Mouse (Mus musculus): ENCODE measurements around the gene Tigd2. TPM values are rescaled to one million over a fixed set of nuclear protein-coding genes. Genes with fewer than 3 reads are reported as not detected.

Gene Tigd2
- total RNA-seq, 2 experiments from 2014 or later, result 15.2 to 15.9 TPM

GRCm38 (mm10) chr6:59195849-59196635 lies 12.6 kb upstream of the Tigd2 start:
- TF ChIP-seq CTCF (conservative IDR thresholded peaks at IDR 0.05), result no peak
- no peak overlapping the region for H3K4me3 ChIP-seq
- DNase-seq (ENCODE audit: low spot score in 2 of 2), result no peak
- no peak overlapping the region for H3K27ac ChIP-seq

GRCm38 (mm10) chr6:59196746-59197145 lies 11.9 kb upstream of the Tigd2 start:
- DNase-seq (ENCODE audit: low spot score in 2 of 2), result no peak
- Histone ChIP-seq H3K4me3 (no peak overlapping the region), H3K27ac (no peak overlapping the region)
- TF ChIP-seq CTCF (conservative IDR thresholded peaks at IDR 0.05), result no peak

GRCm38 (mm10) chr6:59198356-59198755 lies 10.3 kb upstream of the Tigd2 start:
- no peak for DNase-seq (ENCODE audit: low spot score in 2 of 2)
- no peak for TF ChIP-seq CTCF (conservative IDR thresholded peaks at IDR 0.05)
- Histone ChIP-seq H3K27ac (no peak overlapping the region), H3K4me3 (no peak overlapping the region)

GRCm38 (mm10) chr6:59199021-59199420 lies 9.6 kb upstream of the Tigd2 start:
- no peak for DNase-seq (ENCODE audit: low spot score in 2 of 2)
- no peak for TF ChIP-seq CTCF (conservative IDR thresholded peaks at IDR 0.05)
- Histone ChIP-seq H3K4me3 (no peak overlapping the region), H3K27ac (no peak overlapping the region)

- no peak for DNase-seq (ENCODE audit: low spot score in 2 of 2)
- no peak overlapping the region for H3K27ac ChIP-seq
- no peak for TF ChIP-seq CTCF (conservative IDR thresholded peaks at IDR 0.05)
These were observed 1.1 kb upstream of the Tigd2 start for GRCm38 (mm10) chr6:59207561-59207960.

GRCm38 (mm10) chr6:59209299-59209707 lies 633 bp downstream of the Tigd2 start:
- peak; percentile 32 to 44 for DNase-seq (ENCODE audit: low spot score in 2 of 2)

More at GRCm38 (mm10) chr6:59207561-59207960, 1.1 kb upstream of the Tigd2 start:
- H3K4me3 ChIP-seq, result no peak overlapping the region

GRCm38 (mm10) chr6:59233191-59233590 lies 24.5 kb downstream of the Tigd2 start:
- Histone ChIP-seq H3K27ac (no peak overlapping the region), H3K4me3 (no peak overlapping the region)
- TF ChIP-seq CTCF (conservative IDR thresholded peaks at IDR 0.05), result no peak
- no peak for DNase-seq (ENCODE audit: low spot score in 2 of 2)

More at GRCm38 (mm10) chr6:59209299-59209707, 633 bp downstream of the Tigd2 start:
- Histone ChIP-seq H3K27ac (peak overlapping the region; percentile 96), H3K4me3 (peak overlapping the region; percentile 100)
- peak; percentile 63 for TF ChIP-seq CTCF (conservative IDR thresholded peaks at IDR 0.05)

GRCm38 (mm10) chr6:59233651-59234050 lies 25.0 kb downstream of the Tigd2 start:
- no peak for TF ChIP-seq CTCF (conservative IDR thresholded peaks at IDR 0.05)
- Histone ChIP-seq H3K4me3 (no peak overlapping the region), H3K27ac (no peak overlapping the region)
- DNase-seq (ENCODE audit: low spot score in 2 of 2), result no peak

GRCm38 (mm10) chr6:59249675-59250074 lies 41.0 kb downstream of the Tigd2 start:
- peak; percentile 43 to 62 for DNase-seq (ENCODE audit: low spot score in 2 of 2)
- H3K27ac ChIP-seq, result no peak overlapping the region
- peak; percentile 85 for TF ChIP-seq CTCF (conservative IDR thresholded peaks at IDR 0.05)
- no peak overlapping the region for H3K4me3 ChIP-seq

GRCm38 (mm10) chr6:59250536-59250935 lies 41.9 kb downstream of the Tigd2 start:
- no peak overlapping the region for H3K4me3 ChIP-seq
- no peak for TF ChIP-seq CTCF (conservative IDR thresholded peaks at IDR 0.05)
- DNase-seq (ENCODE audit: low spot score in 2 of 2), result no peak
- H3K27ac ChIP-seq, result no peak overlapping the region

- TF ChIP-seq CTCF (conservative IDR thresholded peaks at IDR 0.05), result no peak
- no peak for DNase-seq (ENCODE audit: low spot score in 2 of 2)
- no peak overlapping the region for H3K4me3 ChIP-seq
- H3K27ac ChIP-seq, result no peak overlapping the region
These were observed 47.2 kb downstream of the Tigd2 start for GRCm38 (mm10) chr6:59255909-59256308.

Other genes starting within 250 kb of the Tigd2 start
- gene Fam13a, start 184.3 kb upstream of the Tigd2 start, total RNA-seq (2021), result 10 to 100 TPM; 17.5 to 17.9 TPM
- 10 to 100 TPM in 1 of 2 experiments, 1 to 10 TPM in 1; 8.9 to 10.3 TPM for gene Gprin3, start 217.4 kb downstream of the Tigd2 start, total RNA-seq (2021)